In genomic region chr14:57104106-57105023, GRCm38 (mm10) we compare ENCODE assay signal across 8 mouse cellular contexts. TPM values are rescaled to one million over a fixed set of nuclear protein-coding genes. Genes with fewer than 3 reads are reported as not detected.
DNase-seq lines count a peak whose midpoint lies in the region; TF ChIP-seq lines count a peak whose summit lies in the region.

Gene Gjb2, minus strand, starts transcription at chr14:57104702.

- no peak for TF ChIP-seq CTCF in lung, adult 2 months (IDR thresholded peaks at IDR 0.05; ENCODE audit: insufficient read depth, low read length)

- WGBS in lung, adult 2 months = 1% methylated on average over 101 of the region's 101 CpGs

- no peak for TF ChIP-seq POLR2A in lung, adult 2 months (IDR thresholded peaks at IDR 0.05; ENCODE audit: borderline replicate concordance, extremely low read depth, low read depth, low read length)

- intact Hi-C loops in heart, postnatal 14 days (cut with DNase I) = loop anchor here (5.0 kb wide), 1 partner anchor 303 kb away; no protein-coding TSS in a partner anchor

- H3K4me3 ChIP-seq in lung, adult 2 months (replicated peaks; ENCODE audit: extremely low read depth, low read depth, low read length) = peak within 1 kb of the TSS; percentile 62

- DNase-seq in left cerebral cortex, adult 18-20 months (ENCODE audit: low spot score in 2 of 2) = peak; percentile 20 to 23
- no peak for DNase-seq in left cerebral cortex, adult 11 months (ENCODE audit: low spot score)
- DNase-seq in embryo, embryonic 10 days (ENCODE audit: low spot score) = peak; percentile 61
- peak; percentile 22 to 37 for DNase-seq in heart, postnatal 14 days
- peak; percentile 88 to 90 for DNase-seq in kidney, postnatal 36 days
- DNase-seq in lung, adult 2 months = peak; percentile 62
- DNase-seq in ovary, postnatal 10 days (ENCODE audit: low spot score) = peak; percentile 14
- no peak for DNase-seq in adipocyte (ENCODE audit: low spot score)

- no peaks in the 10 kb centered on the region; the same call in 1 of the 2 replicates for H3K4me1 ChIP-seq in lung, adult 2 months (ENCODE audit: control insufficient read depth, insufficient read depth, low read length)

RNA-seq across cellular contexts. Expression of gene Gjb2, which starts in this region (rescaled TPM):
- 10 to 100 TPM; 13.2 to 13.3 TPM for total RNA-seq in left cerebral cortex, adult 18-20 months (2021)
- under 1 TPM; 0.10 to 0.14 TPM for total RNA-seq in heart, postnatal 14 days (2021)
- polyA plus RNA-seq in lung, adult 2 months (2012; rRNA removed) = 1.7 and 18.7 TPM in 2 replicates

Comparison
In these comparisons a context has a peak if more than half of its experiments do, and no peak if none do; other contexts are left out.
1. RNA of gene Gjb2 (total RNA-seq): 13.2 to 13.3 TPM in left cerebral cortex, adult 18-20 months; 0.10 to 0.14 TPM in heart, postnatal 14 days; every median in the first group is over 10 times any median in the second.
2. DNase-seq: peak in left cerebral cortex, adult 18-20 months (2 of 2), embryo, embryonic 10 days (single experiment), kidney, postnatal 36 days (2 of 2), lung, adult 2 months (single experiment) and ovary, postnatal 10 days (single experiment); none in left cerebral cortex, adult 11 months (single experiment) and adipocyte (single experiment).
3. Peak in DNase-seq in heart, postnatal 14 days; RNA of the gene not detected or under 1 TPM.